In the genomic region with DNA sequence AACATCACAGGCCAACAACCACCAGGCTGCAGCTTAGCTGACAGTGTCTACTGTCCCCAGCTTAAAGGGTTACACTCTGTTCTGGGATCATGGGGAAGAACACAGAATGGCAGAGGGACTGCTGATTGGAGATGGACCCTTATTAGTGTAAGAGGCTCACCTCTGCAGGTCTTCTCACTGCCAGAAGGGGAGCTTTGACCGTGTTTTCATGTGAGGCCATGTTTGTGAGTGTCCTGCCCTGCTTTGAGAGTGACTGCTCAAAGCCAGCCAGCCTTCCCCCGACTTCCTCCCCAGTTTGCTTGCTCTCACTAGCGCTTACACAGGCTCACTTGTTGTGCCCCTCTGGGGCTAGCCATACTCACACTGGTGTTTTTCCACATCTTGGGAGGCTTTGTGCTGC, we compare ENCODE assay signal across 17 mouse cellular contexts.
"Had no signal": no experiment of that assay in that cellular context is flagged by ENCODE, and none has a peak within 500 bp of the region (broad histone marks: within the 10 kb centered on the region; RNA-seq: fewer than 3 reads in every experiment).

No protein-coding gene starts in this region.

- H3K36me3 ChIP-seq: lung, embryonic 15.5 days; midbrain, embryonic 13.5 days; midbrain, embryonic 15.5 days; neural tube, embryonic 12.5 days; stomach, embryonic 15.5 days had no signal

- H3K9me3 ChIP-seq: lung, embryonic 15.5 days; megakaryocyte, embryonic 14.5 days; midbrain, embryonic 13.5 days; midbrain, embryonic 15.5 days; neural tube, embryonic 12.5 days; stomach, embryonic 15.5 days had no signal

- H3K4me2 ChIP-seq: lung, embryonic 15.5 days; midbrain, embryonic 11.5 days; midbrain, embryonic 13.5 days; midbrain, embryonic 15.5 days; neural tube, embryonic 12.5 days; stomach, embryonic 15.5 days had no signal

- H3K9ac ChIP-seq: liver, postnatal 0 days; lung, embryonic 15.5 days; midbrain, embryonic 13.5 days; midbrain, embryonic 15.5 days; neural tube, embryonic 12.5 days; stomach, embryonic 15.5 days had no signal

- ATAC-seq: liver, postnatal 0 days; lung, postnatal 0 days; midbrain, embryonic 13.5 days; midbrain, embryonic 15.5 days had no signal

- H3K4me1 ChIP-seq: midbrain, embryonic 13.5 days; midbrain, embryonic 15.5 days; neural tube, embryonic 12.5 days; stomach, embryonic 15.5 days had no signal

- DNase-seq: liver, postnatal 0 days; lung, adult 2 months; lung, postnatal 14 days; lung, postnatal 36 days; right cerebral cortex, postnatal 14 days; thymus, postnatal 14 days; thymus, postnatal 36 days had no signal

- H3K27ac ChIP-seq: lung, embryonic 15.5 days; macrophage; midbrain, embryonic 13.5 days; midbrain, embryonic 15.5 days; neural tube, embryonic 12.5 days; stomach, embryonic 15.5 days; stomach, postnatal 0 days had no signal

- H3K27me3 ChIP-seq: lung, embryonic 15.5 days; megakaryocyte, embryonic 14.5 days; midbrain, embryonic 13.5 days; midbrain, embryonic 15.5 days; neural tube, embryonic 12.5 days; stomach, embryonic 15.5 days had no signal

- H3K4me3 ChIP-seq: lung, embryonic 15.5 days; megakaryocyte, embryonic 14.5 days; midbrain, embryonic 13.5 days; midbrain, embryonic 15.5 days; neural tube, embryonic 12.5 days; stomach, embryonic 15.5 days had no signal
